Mouse (Mus musculus): ENCODE measurements at regions not wholly inside any gene's neighbourhood (a gene's known extent, or its start where the extent isn't known, plus 50 kb on each side); places are given as distances from the start of the nearest gene placed in this dataset.
A peak's percentile ranks its signal among the peaks of the same experiment; 100 is the strongest.

- DNase-seq (ENCODE audit: extremely low spot score in 1 of 2, low spot score in 1 of 2), result no peak
These were observed 80.9 kb downstream of the Tmem212 start for GRCm38 (mm10) chr3:27815201-27815695.

GRCm38 (mm10) chr3:27804271-27804670 is 91.9 kb downstream of the Tmem212 start:
- no peak for DNase-seq (ENCODE audit: extremely low spot score in 1 of 2, low spot score in 1 of 2)

GRCm38 (mm10) chr3:27791633-27791951 is 80.5 kb upstream of the Fndc3b start:
- no peak for DNase-seq (ENCODE audit: extremely low spot score in 1 of 2, low spot score in 1 of 2)

GRCm38 (mm10) chr3:27790932-27791632 is 80.0 kb upstream of the Fndc3b start:
- DNase-seq (ENCODE audit: extremely low spot score in 1 of 2, low spot score in 1 of 2), result no peak

GRCm38 (mm10) chr3:27783926-27784325 is 72.8 kb upstream of the Fndc3b start:
- no peak for DNase-seq (ENCODE audit: extremely low spot score in 1 of 2, low spot score in 1 of 2)

- DNase-seq (ENCODE audit: extremely low spot score in 1 of 2, low spot score in 1 of 2), result no peak
These were observed 72.4 kb upstream of the Fndc3b start for GRCm38 (mm10) chr3:27783476-27783875.

- DNase-seq (ENCODE audit: extremely low spot score in 1 of 2, low spot score in 1 of 2), result peak; percentile 21 to 42
These were observed 71.1 kb upstream of the Fndc3b start for GRCm38 (mm10) chr3:27782056-27782765.

- DNase-seq (ENCODE audit: extremely low spot score in 1 of 2, low spot score in 1 of 2), result no peak
These were observed 68.8 kb upstream of the Fndc3b start for GRCm38 (mm10) chr3:27779892-27780291.

- no peak for DNase-seq (ENCODE audit: extremely low spot score in 1 of 2, low spot score in 1 of 2)
These were observed 66.6 kb upstream of the Fndc3b start for GRCm38 (mm10) chr3:27777751-27778150.

GRCm38 (mm10) chr3:27773176-27773575 is 62.1 kb upstream of the Fndc3b start:
- DNase-seq (ENCODE audit: extremely low spot score in 1 of 2, low spot score in 1 of 2), result no peak

- DNase-seq (ENCODE audit: extremely low spot score in 1 of 2, low spot score in 1 of 2), result no peak
These were observed 58.3 kb upstream of the Fndc3b start for GRCm38 (mm10) chr3:27769438-27769837.

GRCm38 (mm10) chr3:27767188-27767587 is 56.1 kb upstream of the Fndc3b start:
- DNase-seq (ENCODE audit: extremely low spot score in 1 of 2, low spot score in 1 of 2), result no peak

GRCm38 (mm10) chr3:27766421-27766820 is 55.3 kb upstream of the Fndc3b start:
- DNase-seq (ENCODE audit: extremely low spot score in 1 of 2, low spot score in 1 of 2), result no peak

- peak; percentile 41 to 57 for DNase-seq (ENCODE audit: extremely low spot score in 1 of 2, low spot score in 1 of 2)
These were observed 54.8 kb upstream of the Fndc3b start for GRCm38 (mm10) chr3:27765929-27766328.

- peak in 1 of 2 experiments; percentile 27 for DNase-seq (ENCODE audit: extremely low spot score in 1 of 2, low spot score in 1 of 2)
These were observed 53.4 kb upstream of the Fndc3b start for GRCm38 (mm10) chr3:27764556-27764955.

- no peak for DNase-seq (ENCODE audit: extremely low spot score in 1 of 2, low spot score in 1 of 2)
These were observed 49.9 kb upstream of the Fndc3b start for GRCm38 (mm10) chr3:27761031-27761430.
